Mouse (Mus musculus): ENCODE data around the gene Vmn1r111.
"Not testable (repeated sequence)": the region's sequence is repeated elsewhere in the genome, so short reads cannot be mapped to it uniquely, and the experiment has no call there.

The Vmn1r111 gene

DNA sequence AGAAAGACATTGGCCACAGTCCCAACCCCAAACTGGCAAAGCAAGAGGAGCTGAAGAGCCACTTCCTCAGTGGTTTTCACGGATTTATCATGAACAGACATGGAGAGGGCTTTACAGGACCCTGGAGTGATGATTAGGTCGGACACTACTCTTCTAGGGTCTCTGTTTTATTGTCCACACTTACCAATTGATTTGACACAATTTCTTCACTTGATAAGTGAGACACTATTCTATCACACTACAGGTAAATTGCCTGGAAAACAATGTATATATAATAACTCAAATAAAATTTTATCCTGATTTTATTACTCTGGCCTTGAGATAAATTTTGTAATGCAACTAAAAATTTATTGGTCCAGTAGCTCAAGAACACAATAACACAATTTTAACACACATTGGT is at the start of gene Vmn1r111:
Gene Vmn1r111, minus strand, starts transcription at position 101 of the 400 bp plus-strand sequence.
- DNase-seq (ENCODE audit: low spot score in 2 of 2) = not testable (repeated sequence)

DNA sequence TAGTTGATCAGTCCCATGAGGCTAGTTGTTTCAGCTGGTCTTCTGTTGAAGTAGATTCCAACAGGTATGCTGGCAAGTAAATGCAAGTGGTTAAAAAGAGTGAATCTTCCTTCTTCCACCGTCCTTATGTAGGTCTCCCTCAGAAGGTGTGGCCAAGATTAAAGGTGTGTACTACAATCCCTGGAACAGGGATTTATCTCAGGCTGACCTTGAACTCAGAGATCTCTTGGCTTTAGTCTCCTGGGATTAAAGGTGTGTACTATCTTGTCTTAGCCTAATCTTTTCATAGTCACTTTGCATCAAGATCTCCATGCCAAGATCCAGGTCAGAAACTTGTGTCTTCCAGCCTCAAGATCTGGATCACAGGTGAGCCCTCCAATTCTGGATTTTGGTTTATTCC is 27.5 kb upstream of the Vmn1r111 start, which contains the start of gene Gm10668:
Gene Gm10668, minus strand, starts transcription at position 101 of the 400 bp plus-strand sequence.
- DNase-seq (ENCODE audit: low spot score in 2 of 2) = not testable (repeated sequence)

DNA sequence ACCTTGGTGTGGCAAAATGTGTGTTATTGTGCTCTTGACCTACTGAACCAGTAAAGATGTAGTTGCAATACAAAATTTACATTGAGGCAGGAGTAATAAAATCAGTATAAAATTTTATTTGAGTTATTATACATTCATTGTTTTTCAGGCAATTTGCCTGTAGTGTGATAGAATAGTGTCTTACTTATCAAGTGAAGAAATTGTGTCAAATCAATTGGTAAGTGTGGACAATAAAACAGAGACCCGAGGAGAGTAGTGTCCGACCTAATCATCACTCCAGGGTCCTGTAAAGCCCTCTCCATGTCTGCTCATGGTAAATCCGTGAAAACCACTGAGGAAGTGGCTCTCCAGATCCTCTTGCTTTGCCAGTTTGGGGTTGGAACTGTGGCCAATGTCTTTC is 34.4 kb downstream of the Vmn1r111 start, which contains the start of gene Vmn1r107:
Gene Vmn1r107, plus strand, starts transcription at position 301 of the 400 bp plus-strand sequence.
- not testable (repeated sequence) for DNase-seq (ENCODE audit: low spot score in 2 of 2)

Data from urinary bladder, postnatal 4 days (tissue).